Mouse (Mus musculus): ENCODE measurements around the gene Fnip1.
A peak's percentile ranks its signal among the peaks of the same experiment; 100 is the strongest.

Gene Fnip1

DNA sequence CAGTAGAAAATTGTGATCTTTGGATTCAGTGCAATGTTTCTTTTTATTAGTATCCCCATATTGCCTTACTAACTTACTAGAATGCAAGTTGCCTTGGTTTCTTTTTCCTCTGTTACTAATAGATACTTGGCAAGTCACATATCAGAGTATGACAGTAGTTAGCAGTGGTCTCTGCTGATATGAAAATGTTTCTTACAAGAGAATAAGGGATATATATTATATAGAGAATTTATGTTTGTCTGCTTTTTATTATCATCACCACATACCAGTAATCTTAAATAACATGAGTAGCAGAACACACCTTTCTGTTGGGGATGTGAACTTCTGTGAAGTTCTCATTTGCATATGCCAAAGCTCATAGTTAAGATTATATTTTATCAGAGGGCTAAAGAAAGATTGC is 104.4 kb downstream of the Fnip1 start:
- DNase-seq (ENCODE audit: low spot score in 2 of 2), result no peak

DNA sequence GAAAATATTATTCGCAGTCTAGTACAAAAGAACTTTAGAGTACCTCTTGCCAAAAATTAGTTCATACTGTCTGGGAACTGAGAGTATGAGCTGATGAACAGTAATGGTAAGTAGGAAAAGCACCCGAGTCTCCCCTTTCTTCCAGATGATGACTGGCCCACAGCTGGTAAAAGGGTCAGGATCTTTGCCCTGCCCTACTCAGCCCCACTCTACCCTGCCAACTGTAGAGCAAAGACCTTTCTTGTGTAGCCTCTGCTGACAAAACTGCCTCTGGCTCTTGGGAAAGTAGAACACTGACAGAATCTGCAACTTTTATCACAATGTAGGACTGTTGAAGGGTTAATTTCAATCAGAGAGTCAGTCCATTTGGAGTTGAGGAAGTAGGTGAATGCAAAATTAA is 117.0 kb downstream of the Fnip1 start:
- no peak for DNase-seq (ENCODE audit: low spot score in 2 of 2)

DNA sequence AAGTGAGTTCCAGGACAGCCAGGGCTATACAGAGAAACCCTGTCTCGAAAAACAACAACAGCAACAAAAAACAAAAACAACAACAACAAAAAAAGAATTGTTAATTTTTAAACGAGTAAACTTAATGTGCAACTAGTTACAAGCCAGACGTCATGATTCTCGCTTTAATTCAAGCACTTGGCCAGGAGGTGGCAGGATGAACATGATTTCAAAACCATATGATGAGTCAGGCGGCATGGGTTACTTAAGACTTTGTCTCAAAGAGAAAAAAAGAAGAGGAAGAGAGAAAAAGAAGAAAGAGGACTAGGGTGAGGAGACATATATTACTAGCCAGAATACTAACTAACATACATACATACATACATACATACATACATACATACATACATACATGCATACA is 124.8 kb downstream of the Fnip1 start:
- DNase-seq (ENCODE audit: low spot score in 2 of 2), result peak; percentile 35 to 37
